Mouse (Mus musculus): ENCODE results near the gene Prokr2.

DNA sequence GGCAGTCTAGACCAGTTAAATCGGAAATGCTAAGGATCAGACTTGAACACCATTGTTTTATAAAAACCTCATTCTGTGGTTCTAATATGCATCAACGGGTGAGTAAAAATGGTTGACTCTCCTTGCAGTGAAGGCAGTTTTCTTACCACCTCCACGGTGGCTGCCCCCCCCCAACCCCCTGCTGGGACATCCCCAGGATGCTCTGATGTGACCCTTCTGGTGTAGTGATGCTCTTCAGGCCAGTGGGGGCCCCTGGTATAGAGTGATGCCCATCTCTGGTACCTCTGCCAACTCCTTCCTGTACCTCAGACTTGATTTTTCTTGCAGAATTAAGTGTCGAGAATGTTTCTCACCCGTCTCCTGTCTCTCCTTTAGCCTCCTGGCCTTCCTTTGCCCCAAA lies 72.6 kb downstream of the Prokr2 start:
- TF ChIP-seq EP300 (IDR thresholded peaks at IDR 0.05; ENCODE audit: low read depth) (no peak), CTCF (IDR thresholded peaks at IDR 0.05; ENCODE audit: low read depth) (no peak)

Data from heart, postnatal 0 days (tissue).